Mouse (Mus musculus): Measurements from ENCODE around the gene Arid5a. TPM values are rescaled to one million over a fixed set of nuclear protein-coding genes. Genes with fewer than 3 reads are reported as not detected.

Gene Arid5a
- total RNA-seq (2022): 10 to 100 TPM in 2 of 4 experiments, 1 to 10 TPM in 2; 4.7 to 16.6 (median 9.9) TPM

DNA sequence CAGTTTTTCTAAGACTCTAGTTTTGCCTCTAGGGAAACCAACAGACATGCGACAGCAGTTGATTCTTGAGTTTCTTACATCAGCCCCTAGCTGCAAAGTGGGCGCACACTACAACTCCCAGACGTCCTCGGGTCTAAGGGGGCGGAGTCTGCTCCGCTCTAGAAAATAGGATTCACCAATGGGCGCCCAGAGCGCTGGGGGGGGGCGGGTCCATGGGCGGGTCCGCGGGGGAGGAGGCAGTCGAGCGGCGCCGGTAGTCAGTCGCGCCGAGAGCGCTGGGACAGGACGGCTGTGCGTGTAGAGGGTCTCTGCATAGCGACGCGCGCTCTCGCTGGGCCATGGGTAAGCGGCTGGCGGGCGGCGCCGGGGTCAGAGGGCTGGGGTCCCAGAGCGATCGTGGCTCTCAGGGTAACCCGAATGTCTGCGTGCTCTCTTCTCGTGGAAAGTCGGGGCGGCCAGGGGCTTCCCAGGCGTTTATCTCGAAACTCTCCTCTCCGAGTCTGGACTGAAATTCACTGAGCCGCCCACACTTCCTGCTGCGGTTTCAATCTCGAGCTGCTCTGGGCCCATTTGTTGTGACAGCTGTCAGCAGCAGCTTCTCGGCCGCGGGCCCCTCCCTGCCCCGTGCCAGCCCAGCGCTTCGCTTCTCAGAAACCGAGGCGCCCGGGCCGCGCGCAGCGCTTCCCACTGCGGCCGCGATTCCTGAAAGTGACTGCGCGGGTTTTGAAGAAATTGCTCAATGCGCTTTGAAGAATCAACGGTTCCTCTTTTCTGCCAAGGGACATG lies at the start of gene Arid5a:
Gene Arid5a, plus strand, starts transcription at position 239 of the 786 bp plus-strand sequence.
- peak; percentile 82 for DNase-seq (ENCODE audit: low spot score)

DNA sequence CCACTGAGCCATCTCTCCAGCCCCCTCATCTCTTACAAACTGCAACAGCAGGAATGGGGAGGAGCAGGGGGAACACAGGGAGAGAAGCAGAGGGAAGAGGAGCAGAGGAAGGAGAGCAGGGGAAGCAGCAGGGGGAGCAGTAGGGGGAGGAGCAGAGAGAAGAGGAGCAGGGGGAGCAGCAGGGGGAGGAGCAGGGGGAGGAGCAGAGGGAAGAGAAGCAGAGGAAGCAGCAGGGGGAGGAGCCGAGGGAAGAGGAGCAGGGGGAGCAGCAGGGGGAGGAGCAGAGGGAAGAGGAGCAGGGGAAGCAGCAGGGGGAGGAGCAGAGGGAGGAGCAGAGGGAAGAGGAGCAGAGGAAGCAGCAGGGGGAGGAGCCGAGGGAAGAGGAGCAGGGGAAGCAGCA lies 48.9 kb upstream of the Arid5a start:
- DNase-seq (ENCODE audit: low spot score): no peak

DNA sequence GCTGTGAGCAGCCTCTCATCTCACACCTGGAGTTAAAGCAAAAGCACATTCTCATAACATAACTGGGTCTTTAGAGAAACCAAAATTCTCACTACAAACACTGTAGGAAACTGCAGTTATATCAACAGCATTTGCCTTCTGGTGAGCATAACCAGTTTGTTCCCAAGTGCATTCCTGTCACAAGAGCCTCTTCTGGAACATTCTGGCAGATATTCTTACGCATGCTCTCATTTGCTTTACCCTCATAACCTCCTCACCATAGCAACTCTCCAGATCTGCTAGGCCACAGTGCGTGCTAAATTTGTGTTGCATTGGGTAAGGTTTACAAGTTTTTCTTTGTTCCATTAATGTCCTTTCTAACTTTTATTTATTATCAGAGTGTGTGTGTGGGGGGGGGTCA lies 48.3 kb upstream of the Arid5a start:
- no peak for DNase-seq (ENCODE audit: low spot score)

DNA sequence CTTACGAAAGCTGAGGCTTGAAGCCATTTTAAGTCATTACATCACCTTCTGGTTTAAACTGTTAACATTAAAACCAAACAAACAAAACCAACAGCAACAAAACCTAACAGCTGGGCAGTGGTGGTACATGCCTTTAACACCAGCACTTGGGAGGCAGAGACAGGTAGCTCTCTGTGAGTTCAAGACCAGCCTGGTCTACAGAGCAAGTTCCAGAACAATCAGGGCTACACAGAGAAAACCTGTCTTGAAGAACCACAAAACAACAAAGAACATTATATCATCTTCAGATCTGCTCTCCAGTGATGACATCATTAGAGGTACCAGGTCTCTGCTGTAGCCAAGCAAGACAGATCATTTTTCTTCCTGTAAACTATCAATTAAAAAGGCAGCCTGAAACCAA lies 47.1 kb upstream of the Arid5a start:
- no peak for DNase-seq (ENCODE audit: low spot score)

DNA sequence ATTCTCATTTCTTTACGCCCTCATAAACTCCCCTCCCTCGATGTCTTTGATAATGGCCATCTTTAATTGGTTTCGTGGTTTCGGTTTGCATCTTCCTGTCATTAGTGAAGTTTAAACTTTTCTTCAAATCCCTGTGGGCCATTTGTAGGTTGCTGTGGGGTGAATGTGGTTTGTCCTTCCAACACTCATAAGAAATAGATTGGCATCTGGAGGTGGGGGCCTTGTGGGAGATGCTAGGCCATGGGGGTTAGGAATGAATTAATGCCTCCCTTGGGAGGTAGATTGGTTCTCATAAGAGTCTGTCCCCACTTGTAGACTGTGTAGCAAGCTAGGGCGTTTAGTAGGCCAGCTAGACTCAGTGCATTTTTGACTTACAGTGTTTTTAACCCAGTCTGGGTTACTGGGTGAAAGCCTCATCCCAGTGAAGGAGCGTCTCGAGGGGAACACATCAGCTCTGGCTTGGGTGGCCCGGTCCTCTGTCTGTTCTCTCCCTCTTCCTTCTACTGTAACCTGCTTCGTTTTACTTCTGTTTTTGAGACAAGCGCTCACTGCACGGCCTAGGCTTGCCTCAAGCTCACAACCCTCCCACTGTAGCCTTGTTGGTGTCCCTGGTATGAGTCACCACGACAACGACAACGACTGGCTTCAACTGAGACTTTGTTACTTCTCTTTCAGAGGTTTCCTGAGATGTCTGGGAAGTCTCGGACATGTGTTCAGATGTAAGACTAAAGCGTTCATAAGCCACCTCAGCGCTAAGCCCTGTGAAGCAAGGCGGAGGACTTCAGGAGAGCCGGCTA lies 45.6 kb upstream of the Arid5a start:
- no peak for DNase-seq (ENCODE audit: low spot score)

DNA sequence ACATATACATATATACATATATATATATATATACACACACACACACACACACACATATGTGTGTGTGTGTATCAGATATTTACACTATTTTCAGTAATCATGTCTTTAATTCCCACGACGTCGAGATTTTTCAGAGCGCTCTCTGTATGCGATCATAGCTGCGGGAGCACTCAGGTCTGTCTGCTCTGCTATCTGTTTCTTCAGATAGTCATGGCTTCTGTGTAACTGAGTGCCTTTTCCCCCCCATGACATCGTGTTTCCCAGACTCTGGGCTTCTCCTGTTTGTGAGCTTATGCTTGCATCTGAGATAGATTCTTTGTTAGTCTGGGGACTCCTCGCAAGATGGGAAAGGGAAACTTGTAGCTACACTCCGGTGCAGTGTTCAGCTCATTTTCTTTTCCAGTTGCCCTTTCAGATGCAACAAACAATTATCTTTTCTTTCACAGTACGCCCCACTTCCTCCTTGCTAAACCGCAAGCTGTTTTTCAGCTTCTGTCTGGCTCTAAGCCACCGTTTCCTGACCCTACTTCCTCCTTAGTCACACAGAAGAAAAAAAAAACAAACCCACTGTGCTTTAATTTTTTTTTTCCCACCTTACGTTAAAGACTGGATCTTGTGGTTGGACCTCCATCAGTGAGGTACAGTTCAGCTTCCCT lies 43.6 kb upstream of the Arid5a start:
- DNase-seq (ENCODE audit: low spot score): peak; percentile 83

DNA sequence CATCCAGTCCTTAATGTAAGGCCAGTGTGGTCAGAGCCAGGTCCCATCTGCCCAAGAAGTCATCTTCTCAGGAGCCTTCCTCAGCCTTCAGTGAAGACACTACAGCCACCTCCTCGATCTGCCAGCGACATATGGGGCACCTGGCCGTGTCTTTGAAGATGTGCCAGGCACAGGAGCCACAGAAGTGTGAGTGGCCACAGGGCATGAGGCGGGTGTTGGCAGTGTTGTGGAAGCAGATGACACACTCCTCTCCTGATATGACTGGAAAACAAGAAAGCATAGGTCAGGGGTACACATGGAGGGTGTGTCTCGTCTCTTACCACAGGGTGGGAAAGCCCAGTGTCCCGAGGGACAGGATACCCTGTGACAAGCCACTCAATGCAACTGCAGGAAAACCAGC lies 41.2 kb upstream of the Arid5a start:
- no peak for DNase-seq (ENCODE audit: low spot score)

DNA sequence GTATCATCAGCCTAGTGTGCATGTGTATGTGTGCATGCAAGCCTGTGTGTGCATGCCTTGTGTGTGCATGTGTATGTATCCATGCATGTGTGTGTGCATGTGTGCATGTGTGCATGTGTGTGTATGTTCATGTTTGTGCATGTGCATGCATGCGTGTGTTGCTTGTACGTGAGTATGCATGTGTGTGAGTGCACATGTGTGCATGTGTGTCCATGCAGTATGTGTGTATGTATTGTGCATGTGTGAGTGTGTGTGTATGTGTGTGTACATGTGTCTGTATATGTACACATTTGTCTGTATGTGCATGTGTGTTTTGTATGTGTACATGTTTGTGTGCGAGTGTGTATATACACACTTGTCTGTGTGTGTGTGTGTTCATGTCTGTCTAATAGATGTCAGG lies 39.9 kb upstream of the Arid5a start:
- DNase-seq (ENCODE audit: low spot score): no peak

DNA sequence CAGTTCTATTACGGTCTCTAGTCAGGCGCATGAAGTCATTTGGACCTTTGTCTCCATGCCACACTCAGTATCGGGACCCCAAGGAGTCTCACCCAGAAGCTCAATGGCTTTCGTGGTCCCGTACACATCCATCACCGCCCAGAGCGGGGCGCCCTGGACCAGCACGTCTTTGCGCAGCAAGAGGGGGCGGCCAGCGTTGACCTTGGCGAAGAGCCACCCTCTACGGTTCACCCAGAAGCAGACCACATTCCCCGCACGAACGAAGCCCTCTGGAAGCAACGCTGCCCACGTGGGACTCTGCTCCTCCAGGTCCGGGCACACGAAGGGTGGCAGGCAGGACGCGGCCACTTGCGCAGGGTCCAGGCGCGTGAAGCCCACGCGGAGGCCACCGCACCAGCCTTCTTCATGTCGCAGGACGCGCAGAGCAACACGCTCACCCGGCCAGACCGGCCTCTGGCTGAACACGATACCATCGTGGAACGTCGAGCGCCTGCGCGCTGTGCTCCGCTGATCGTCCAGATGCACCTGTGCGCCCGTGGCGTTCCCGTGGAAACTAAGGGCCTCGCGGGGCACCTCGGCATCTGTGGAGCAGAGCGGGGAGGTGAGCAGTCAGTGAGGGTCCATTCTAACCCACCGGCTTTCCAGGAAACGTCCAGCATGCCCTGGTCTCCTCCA lies 38.3 kb upstream of the Arid5a start:
- DNase-seq (ENCODE audit: low spot score): no peak

DNA sequence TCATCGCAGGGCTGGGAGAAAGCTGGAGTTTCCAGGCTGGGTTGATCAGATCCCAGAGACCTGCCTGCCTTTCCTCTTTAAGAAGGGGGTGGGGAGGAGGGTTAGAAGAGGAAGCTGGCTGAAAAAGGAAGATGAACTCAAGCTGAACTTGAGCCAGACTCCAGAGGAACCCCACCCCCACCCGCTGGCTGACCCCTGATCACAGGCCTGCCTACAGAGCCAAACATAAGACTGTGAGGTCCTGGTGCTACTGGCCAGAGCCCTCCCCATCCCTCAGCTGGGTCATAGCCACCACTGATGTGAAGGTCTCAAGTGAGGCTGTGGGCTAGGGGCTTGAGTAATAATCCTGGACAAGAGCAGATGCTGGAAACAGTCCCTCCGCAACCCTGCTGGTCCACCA lies 36.9 kb upstream of the Arid5a start:
- DNase-seq (ENCODE audit: low spot score): peak; percentile 72

DNA sequence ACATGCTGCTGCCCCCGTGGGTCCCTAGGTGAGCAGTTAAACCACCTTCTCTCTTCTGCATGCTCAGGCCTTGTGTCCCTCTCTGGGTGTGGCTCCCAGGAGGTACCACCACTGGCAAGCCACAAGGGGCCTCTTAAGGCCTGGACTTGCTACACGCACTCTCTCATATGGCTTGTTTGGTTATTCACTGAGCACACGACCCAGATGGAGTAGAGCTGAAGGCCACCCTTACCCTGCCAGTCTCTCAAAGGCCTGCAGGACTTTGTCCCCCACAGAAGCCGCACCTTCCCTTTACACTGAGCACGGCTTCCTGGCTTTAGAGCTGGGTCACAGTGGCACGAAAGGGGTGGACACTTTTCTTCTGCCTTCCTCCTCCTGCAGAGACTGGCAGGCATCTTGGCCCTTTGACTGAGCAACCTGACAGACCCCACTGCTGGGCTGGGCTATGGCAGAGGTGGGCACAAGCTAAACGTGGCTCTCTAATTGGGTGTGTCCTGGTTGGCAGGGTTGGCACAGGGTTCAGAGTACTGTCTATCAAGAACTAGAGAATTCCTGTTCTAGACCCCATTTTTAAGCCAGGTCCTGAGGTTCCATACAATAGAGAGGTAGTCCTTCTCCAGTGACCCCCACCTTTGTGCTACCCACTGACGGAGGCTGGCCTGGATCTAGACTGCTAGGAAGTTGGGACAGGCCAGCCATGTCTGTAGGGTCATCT lies 35.9 kb upstream of the Arid5a start:
- DNase-seq (ENCODE audit: low spot score): no peak

DNA sequence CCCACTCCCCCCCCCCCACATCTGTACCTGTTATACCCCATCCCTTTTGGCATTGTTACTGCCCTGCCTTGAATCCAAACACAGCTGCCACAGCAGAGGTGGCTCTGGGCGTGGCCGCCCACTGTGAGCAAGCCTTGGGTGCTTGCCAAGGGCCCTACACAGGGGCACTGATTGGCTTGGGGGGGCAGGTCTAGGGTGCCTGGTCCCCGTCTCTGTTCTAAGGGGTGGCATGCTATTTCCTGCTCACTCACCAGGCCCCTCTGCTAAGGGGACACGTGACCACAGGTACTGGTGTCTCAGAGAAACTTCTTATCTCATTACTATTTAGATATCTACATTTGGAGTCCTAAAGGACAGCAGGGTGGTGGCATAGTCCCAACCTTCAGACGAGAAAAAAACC lies 35.0 kb upstream of the Arid5a start:
- DNase-seq (ENCODE audit: low spot score): no peak

DNA sequence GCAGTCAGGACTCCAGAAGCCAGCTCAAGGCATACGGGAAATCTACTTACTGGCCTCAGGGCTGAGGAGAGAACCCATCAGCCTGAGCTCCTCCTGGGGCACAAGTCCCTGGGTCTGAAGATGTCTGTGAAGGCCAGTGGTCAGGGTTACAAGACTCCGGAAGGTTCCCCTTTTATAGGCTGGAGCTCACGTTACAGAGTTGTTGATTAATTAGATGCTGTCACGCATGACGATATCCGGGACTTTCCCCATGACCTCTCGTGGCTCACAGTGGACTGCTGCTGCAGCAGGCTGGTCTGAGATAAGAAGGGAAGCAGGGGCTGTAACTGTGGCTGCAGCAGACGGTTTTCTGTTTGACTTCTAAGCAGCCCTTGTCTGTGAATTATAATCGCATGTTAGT lies 34.2 kb upstream of the Arid5a start:
- DNase-seq (ENCODE audit: low spot score): peak; percentile 63

DNA sequence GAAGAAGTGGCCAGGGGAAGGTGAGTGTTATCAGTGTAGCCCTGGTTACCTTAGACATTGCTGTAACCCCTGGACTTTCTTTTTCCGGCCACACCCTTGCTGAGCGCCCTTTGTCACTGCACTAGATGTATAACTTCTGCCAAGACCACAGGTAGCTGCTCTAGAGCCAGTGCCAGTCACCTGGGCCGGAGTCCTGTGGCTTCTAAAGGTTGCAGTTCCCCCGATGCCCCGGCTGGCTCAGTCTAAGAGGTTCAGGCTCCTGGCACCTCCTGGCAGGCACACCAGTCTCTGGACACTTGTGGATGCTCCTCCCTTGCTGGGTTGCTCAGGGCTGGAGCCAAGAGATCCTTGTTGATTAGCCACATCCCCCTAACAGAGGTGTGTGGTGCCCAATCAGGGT lies 33.1 kb upstream of the Arid5a start, which contains the start of gene Neurl3:
Gene Neurl3, minus strand, starts transcription at position 225 of the 400 bp plus-strand sequence.
- no peak for DNase-seq (ENCODE audit: low spot score)

DNA sequence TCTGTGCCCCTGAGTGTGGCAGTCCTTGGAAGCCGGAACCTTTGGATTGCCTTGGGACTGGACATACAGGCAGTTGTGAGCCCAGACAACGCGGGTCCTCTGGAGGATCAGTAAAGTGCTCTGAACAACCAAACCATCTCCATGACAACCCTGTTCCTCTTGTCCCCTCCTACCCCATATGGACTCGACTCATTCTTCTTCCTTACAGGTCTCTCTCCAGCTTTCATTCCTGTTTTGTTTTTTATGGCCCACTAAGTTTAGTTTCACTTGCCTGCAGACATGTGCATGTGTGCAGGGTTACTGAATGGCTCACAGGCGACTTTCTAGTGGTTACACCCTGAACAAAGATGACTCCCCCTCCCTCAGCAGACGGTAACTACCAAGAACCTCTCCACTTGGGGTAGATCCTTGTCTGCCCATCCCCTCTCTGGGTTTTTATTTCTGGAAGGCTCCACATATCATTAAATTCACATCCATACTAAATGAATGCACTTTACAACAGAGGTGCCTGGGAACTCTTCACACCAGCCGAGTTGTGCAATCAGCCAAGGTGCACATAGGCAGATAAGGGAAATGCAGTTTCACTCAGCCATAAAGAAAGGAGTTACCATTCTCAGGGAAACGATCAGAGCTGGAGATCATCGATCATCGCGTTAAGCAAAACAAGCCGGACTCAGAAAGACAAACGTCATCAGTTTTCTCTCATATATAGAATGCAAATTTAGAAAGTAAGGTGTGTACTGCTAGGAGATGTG lies 31.7 kb upstream of the Arid5a start:
- DNase-seq (ENCODE audit: low spot score): no peak

DNA sequence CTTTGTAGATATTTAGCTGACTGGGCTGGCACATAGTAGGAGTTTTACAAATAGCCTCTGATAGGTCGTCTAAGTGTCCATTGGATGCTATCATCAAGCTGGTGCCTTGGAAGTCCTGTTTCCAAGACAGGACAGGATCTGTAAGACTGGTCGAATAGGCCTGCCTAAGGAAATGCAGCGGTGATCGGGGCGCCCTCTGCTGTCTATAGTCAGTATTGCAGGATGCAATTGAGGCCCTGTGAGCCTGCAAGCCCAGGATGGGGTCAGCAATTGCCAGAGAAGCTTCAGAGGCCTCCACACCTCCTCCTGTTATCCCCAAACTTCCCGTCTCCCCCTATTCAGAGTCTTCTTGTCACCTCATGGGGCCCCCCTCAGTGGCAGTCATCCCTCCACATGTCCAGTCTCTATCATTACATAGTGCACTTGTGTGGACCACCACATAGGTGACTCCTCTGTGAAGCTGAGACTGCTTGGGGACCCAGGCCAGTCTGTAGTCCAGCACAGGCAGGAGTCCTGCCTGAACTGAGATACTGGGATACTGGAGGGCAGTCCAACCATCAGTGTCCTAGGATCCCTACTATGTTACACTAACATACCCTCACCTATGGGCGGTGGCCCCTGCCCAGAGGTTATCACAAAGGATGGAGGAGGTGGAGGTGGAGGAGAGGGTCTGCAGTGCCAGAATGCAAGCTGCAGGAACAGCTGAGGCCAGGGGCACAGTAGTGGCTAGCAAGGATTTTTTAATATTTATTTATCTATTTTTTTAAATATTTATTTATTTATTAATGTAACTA lies 30.1 kb upstream of the Arid5a start:
- DNase-seq (ENCODE audit: low spot score): peak; percentile 86

DNA sequence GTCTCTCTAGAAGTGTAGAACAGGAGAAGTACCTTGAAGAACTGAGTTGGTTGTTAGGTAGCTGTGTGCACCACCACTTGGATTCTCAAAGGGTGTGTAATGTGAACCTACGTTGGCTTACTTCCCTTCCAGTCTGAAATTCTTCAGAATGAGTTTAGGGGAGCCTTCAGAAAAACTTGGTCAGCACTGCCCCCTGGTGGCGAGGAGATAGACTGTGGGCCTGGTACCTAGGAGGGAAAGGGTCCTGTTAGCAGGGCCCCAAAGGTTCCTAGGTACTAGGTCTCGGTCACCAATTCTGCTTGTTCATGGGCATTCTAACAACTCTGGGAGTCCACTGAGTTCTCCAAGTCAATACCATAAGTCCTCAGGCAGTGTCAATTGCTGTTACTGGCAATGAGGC lies 28.3 kb upstream of the Arid5a start:
- DNase-seq (ENCODE audit: low spot score): peak; percentile 83

DNA sequence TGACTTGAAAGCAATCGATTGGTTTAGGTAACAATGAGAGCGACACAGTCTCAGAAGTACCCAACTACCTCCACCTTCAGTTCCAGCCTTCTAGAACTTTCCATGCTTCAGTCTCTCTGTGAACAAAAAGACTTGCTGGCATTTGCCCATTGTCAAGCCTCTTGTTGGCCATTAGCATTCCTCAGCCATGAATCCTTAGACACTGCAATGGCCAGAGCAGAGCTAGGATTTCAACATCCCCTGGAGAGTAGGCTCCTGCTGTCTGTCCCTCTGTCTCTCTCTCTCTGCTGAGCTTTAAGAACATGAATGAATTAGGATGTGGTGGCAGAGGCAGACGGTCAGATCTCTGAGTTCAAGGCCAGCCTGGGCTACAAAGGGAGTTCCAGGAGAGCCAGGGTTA lies 26.6 kb upstream of the Arid5a start:
- no peak for DNase-seq (ENCODE audit: low spot score)

DNA sequence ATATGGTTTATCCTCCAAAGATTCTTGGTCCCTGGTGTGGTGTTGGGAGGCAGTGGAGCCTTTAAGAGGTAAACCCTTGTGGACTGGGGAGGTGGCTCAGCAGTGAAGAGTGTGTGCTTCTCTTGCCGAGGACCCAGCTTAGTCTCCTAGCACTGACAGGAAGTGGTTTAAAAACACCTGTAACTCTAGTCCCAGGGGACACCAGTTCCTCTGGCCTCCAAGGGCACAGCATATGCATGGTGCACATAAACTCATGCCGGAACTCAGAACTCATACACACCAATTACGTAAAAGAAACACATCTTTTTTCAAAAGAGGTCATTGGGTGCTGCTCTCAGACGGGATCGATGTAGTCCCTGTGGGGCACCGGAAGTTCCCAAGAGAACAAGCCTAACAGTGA lies 25.7 kb upstream of the Arid5a start:
- no peak for DNase-seq (ENCODE audit: low spot score)

DNA sequence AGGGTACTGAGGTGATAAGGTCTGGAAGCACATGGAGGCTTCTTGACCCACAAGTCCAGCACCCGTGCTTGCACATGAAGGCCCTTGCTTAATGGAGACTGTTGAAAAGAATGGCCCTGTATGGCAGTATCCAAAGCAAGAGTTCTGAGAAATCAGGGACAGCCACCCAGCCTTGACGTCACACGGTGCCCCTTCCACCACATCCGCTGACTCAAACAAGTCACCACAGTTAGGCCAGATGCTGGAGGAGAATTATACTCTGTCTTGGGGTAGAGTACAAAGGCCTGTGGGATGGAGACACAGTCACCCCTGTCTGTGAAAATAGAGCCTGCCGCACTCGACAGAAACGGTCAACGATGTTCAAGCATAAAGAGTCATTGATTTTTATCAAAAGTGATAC lies 14.1 kb upstream of the Arid5a start:
- DNase-seq (ENCODE audit: low spot score): no peak

Measured in heart, adult 8-10 months (tissue).